Mouse (Mus musculus) central nervous system, embryonic 14 days (tissue): Measurements from ENCODE around the gene Rala. TPM values are rescaled to one million over a fixed set of nuclear protein-coding genes. Genes with fewer than 3 reads are reported as not detected.

Source experiments
- polyA plus RNA-seq: library from polyadenylated mRNA; depleted of rRNA; stranded (reverse); fragments of >200 nt; gene quantifications from 2 replicates; pipeline ENCODE4 v1.2.3, GENCODE M21; 2012; rRNA removed

Gene Rala
- 87.1 and 97.5 TPM in 2 replicates for polyA plus RNA-seq

DNA sequence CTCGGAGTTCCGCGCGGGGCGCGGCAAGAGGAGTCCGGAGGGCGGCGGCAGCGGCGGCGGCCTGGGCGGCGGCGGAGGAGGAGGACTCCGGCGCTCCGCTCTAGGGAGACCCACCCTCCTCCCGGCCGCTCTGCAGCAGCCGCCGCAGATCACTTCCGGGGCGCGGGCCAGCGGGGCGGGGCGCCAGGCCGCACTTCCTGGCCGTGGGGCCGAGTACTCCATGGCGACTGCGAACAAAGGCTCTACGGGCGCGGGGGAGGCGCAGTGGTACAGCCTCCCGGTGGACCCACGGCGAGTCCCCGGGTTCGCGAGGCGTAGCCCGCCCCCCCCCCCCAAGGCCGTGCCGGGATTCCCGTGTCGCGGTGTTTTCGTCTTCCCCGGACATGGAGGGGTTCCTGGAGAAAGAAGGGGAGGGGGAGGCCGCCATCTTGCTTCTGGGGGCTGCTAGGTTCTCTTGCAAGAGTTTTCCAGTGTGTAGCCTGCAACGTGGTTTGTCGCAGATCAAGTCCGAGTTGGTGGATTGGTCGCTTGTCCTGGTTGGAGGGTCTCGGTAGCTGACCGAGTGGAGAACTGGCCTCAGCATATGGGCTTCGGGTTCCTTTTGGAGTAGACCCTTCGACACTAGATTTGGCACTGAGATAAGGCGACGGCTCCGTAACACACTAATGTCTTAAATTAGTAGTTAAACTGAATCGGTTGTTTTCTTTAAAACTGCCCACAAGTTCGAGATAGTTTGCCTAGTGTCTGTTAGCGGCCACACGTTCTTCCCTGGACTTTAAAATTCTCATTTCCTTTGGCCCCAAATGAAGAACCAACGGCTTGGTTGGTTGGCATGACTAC lies at the start of gene Rala:
Gene Rala (minus strand): TSS at position 162 of the 840 bp plus-strand sequence.

DNA sequence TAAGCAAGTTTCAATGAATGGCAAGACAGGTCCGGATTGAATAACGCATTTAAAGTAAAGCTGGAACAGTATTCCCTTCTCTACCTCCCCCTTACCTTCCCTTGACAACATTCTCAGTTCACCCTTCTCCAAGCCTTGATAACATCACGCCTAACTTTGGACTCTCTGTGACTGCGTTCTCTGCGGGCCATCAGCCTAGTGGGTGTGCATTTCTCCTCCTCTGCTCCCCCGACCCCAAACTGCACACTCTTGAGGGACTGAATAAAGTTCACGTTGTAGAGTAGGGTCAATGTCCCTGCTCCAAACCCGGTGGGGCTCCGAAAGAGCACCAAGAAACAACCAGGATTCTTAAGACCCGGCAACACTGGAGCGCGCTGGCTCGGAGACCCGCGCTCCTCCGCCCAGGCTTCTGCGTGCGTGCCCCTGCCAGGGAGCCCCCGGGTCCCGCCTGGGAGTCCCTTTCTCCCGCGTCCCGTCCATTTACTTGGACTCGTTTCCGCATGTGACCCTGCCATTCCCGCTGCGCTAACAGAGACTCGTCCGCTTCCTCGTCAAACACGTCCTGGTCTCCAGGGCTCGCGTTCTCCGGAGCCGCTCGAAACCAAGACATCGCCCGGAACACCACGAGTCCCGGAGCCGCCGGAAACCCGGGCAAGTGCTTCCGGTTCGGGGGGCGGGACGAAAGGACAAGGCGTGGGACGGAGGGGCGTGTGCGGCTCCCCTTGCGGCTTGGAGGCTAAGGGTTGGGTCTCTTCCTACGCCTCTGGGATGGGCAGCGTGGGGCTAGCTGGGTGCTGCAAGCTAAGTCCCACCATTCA lies 48.9 kb upstream of the Rala start, which contains the start of gene Yae1d1:
Gene Yae1d1 (minus strand): TSS at position 653 of the 818 bp plus-strand sequence.

Other genes starting within 250 kb of the Rala start
- 22.1 and 23.6 TPM in 2 replicates for gene Mplkip, start 249.0 kb downstream of the Rala start, polyA plus RNA-seq
- 1.2 and 1.5 TPM in 2 replicates for gene Sugct, start 248.7 kb downstream of the Rala start, polyA plus RNA-seq
- 37.4 and 40.3 TPM in 2 replicates for gene Cdk13, start 139.1 kb downstream of the Rala start, polyA plus RNA-seq
- gene Yae1d1, start 49.1 kb upstream of the Rala start, polyA plus RNA-seq = 45.4 and 55.8 TPM in 2 replicates